Mouse (Mus musculus): ENCODE measurements around the gene Clint1.

DNA sequence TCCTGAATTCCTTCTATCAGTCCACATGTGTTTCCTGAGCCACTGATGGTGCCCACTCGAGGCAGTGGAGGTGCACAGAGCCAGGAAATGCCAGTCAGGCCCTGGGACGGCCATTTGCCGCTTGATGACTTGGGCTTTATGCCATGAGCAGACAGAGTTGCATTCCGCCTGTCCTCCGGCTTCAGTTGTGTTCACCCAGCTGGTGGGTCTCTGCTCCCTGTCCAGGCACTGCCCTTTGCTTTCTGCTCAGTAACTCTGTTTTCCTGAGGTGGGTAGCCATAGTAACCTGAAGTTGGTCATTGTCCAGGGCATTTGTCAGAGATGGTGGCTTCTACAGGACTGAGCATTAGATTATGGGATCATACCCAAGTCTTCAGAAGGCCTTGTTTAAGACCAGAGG lies 55.5 kb downstream of the Clint1 start:
- no peak for TF ChIP-seq CTCF (IDR thresholded peaks at IDR 0.05; ENCODE audit: control insufficient read depth, insufficient read depth, insufficient replicate concordance, low read depth, low read length)
- no peak for TF ChIP-seq POLR2A (IDR thresholded peaks at IDR 0.05; ENCODE audit: control insufficient read depth, low read depth, low read length)

All from testis, adult 2 months (tissue).